Mouse (Mus musculus) midbrain, embryonic 16.5 days (tissue): ENCODE measurements around the gene Timm29. TPM values are rescaled to one million over a fixed set of nuclear protein-coding genes. Genes with fewer than 3 reads are reported as not detected.
"Not testable (repeated sequence)": the region's sequence is repeated elsewhere in the genome, so short reads cannot be mapped to it uniquely, and the experiment has no call there.

Experiments
- ATAC-seq: fragments of 200-750 bp; cut with Nextera tagmentation; 2 replicates; pipeline ENCODE4 v1.8.0; 2017; ENCODE audit warnings: moderate TSS enrichment
- H3K27ac ChIP-seq: fragments of 300-500 bp; sonication (generic); 2 replicates; pipeline ENCODE4 v1.5.1; 2014; ENCODE audit warnings: mild to moderate bottlenecking, low read length, mixed read lengths
- H3K27me3 ChIP-seq: fragments of 300-500 bp; sonication (generic); 2 replicates; pipeline ENCODE4 v1.6.1; 2014; ENCODE audit warnings: low read depth, low read length, mixed read lengths; ENCODE audit not compliant: control insufficient read depth, insufficient read depth
- H3K36me3 ChIP-seq: fragments of 300-500 bp; sonication (generic); 2 replicates; pipeline ENCODE4 v1.6.1; 2014; ENCODE audit warnings: mild to moderate bottlenecking, low read length, moderate library complexity, mixed read lengths; ENCODE audit not compliant: control insufficient read depth, insufficient read depth
- H3K4me1 ChIP-seq: fragments of 300-500 bp; sonication (generic); 2 replicates; pipeline ENCODE4 v1.6.1; 2014; ENCODE audit warnings: mild to moderate bottlenecking, low read length, mixed read lengths; ENCODE audit not compliant: control insufficient read depth, insufficient read depth
- H3K4me2 ChIP-seq: fragments of 300-500 bp; sonication (generic); 2 replicates; pipeline ENCODE4 v1.6.1; 2014; ENCODE audit warnings: mild to moderate bottlenecking, low read length, mixed read lengths
- H3K4me3 ChIP-seq: fragments of 300-500 bp; sonication (generic); 2 replicates; pipeline ENCODE4 v1.5.1; 2014; ENCODE audit warnings: low read depth, mild to moderate bottlenecking, low read length, moderate library complexity, mixed read lengths
- H3K9ac ChIP-seq: fragments of 300-500 bp; sonication (generic); 2 replicates; pipeline ENCODE4 v1.6.1; 2014; ENCODE audit warnings: low read depth, low read length, mixed read lengths
- H3K9me3 ChIP-seq: fragments of 300-500 bp; sonication (generic); replicated peaks from 2 replicates; pipeline ENCODE4 v1.6.1; 2014; ENCODE audit warnings: mild to moderate bottlenecking, low read length, mixed read lengths; ENCODE audit not compliant: control insufficient read depth, poor library complexity, severe bottlenecking
- WGBS: fragments of 180-500 bp; shearing (Covaris S2); extraction: QIAGEN DNeasy Blood & Tissue Kit; methylation state at CpG from one replicate; pipeline ENCODE4 v1.1.7; 2014; 5-methylcytosine and 5-hydroxymethylcytosine counted together
- polyA plus RNA-seq: library from polyadenylated mRNA; unstranded; fragments of >200 nt; fragmentation: Nextera tagmentation; extraction: Ambion mirVana; gene quantifications from 2 replicates; pipeline ENCODE4 v1.2.1, GENCODE M21; 2015

Timm29 gene
- polyA plus RNA-seq, 1 experiment from 2014 or later, result 58.6 TPM

- peak; percentile 83 for ATAC-seq
- Histone ChIP-seq H3K4me3 (peak overlapping the region; percentile 98), H3K27me3 (no peaks in the 10 kb centered on the region), H3K9me3 (no peaks in the 10 kb centered on the region), H3K9ac (peak overlapping the region; percentile 66), H3K4me1 (peaks cover 28% of the 10 kb centered on the region), H3K4me2 (peak overlapping the region; percentile 95), H3K36me3 (peaks cover 29% of the 10 kb centered on the region), H3K27ac (peak overlapping the region; percentile 82)
- 22% methylated on average over 17 of the region's 17 CpGs for WGBS
These were observed 455 bp upstream of the Timm29 start for GRCm38 (mm10) chr9:21591831-21592702.

GRCm38 (mm10) chr9:21593122-21593721 lies 700 bp downstream of the Timm29 start:
- Histone ChIP-seq H3K27me3 (no peaks in the 10 kb centered on the region), H3K36me3 (peaks cover 20% of the 10 kb centered on the region), H3K4me3 (peak overlapping the region; percentile 98), H3K4me2 (peak overlapping the region; percentile 95), H3K4me1 (peaks cover 28% of the 10 kb centered on the region), H3K9ac (peak overlapping the region; percentile 87), H3K9me3 (no peaks in the 10 kb centered on the region), H3K27ac (peak overlapping the region; percentile 86)
- ATAC-seq, result peak; percentile 63
- 2% methylated on average over 54 of the region's 69 CpGs for WGBS

GRCm38 (mm10) chr9:21594350-21594749 lies 1.8 kb downstream of the Timm29 start:
- 90% methylated on average over 8 of the region's 8 CpGs for WGBS
- peak overlapping the region; percentile 98; the same call in 1 of the 2 replicates for H3K4me3 ChIP-seq
- peaks cover 28% of the 10 kb centered on the region for H3K4me1 ChIP-seq
- H3K27ac ChIP-seq, H3K27me3 ChIP-seq, H3K9ac ChIP-seq, H3K9me3 ChIP-seq, ATAC-seq: not testable (repeated sequence)
- H3K36me3 ChIP-seq, result peaks cover 11% of the 10 kb centered on the region
- H3K4me2 ChIP-seq, result peak overlapping the region; percentile 95

GRCm38 (mm10) chr9:21594838-21595237 lies 2.3 kb downstream of the Timm29 start:
- Histone ChIP-seq H3K9ac (no peak overlapping the region), H3K4me1 (peaks cover 28% of the 10 kb centered on the region)

GRCm38 (mm10) chr9:21598198-21598597 lies 5.7 kb downstream of the Timm29 start:
- Histone ChIP-seq H3K27me3 (no peaks in the 10 kb centered on the region), H3K4me1 (peaks cover 18% of the 10 kb centered on the region), H3K36me3 (0 out of 2 replicates have a peak, but pooled peaks cover 5% of the 10 kb centered on the region), H3K4me2 (no peak overlapping the region), H3K9ac (no peak overlapping the region), H3K9me3 (no peaks in the 10 kb centered on the region), H3K4me3 (no peak overlapping the region), H3K27ac (no peak overlapping the region)
- no peak for ATAC-seq
- 38% methylated on average over 2 of the region's 2 CpGs for WGBS

More at GRCm38 (mm10) chr9:21594838-21595237, 2.3 kb downstream of the Timm29 start:
- H3K4me3 ChIP-seq, result no peak overlapping the region
- H3K27me3 ChIP-seq, result no peaks in the 10 kb centered on the region
- 0 out of 2 replicates have a peak, but pooled peaks cover 8% of the 10 kb centered on the region for H3K36me3 ChIP-seq
- no peak overlapping the region for H3K4me2 ChIP-seq
- H3K9me3 ChIP-seq, result no peaks in the 10 kb centered on the region
- no peak overlapping the region for H3K27ac ChIP-seq
- 87% methylated on average over 2 of the region's 2 CpGs for WGBS
- no peak for ATAC-seq

GRCm38 (mm10) chr9:21600186-21600585 lies 7.7 kb downstream of the Timm29 start:
- no peak for ATAC-seq
- no peak overlapping the region for H3K27ac ChIP-seq
- H3K9ac ChIP-seq, result no peak overlapping the region
- H3K9me3 ChIP-seq, result no peaks in the 10 kb centered on the region
- no peaks in the 10 kb centered on the region for H3K27me3 ChIP-seq
- peaks cover 1% of the 10 kb centered on the region; the same call in 1 of the 2 replicates for H3K4me1 ChIP-seq
- 72% methylated on average over 3 of the region's 3 CpGs for WGBS
- no peak overlapping the region for H3K4me3 ChIP-seq
- H3K36me3 ChIP-seq, result 0 out of 2 replicates have a peak, but pooled peaks cover 3% of the 10 kb centered on the region
- no peak overlapping the region for H3K4me2 ChIP-seq

- Histone ChIP-seq H3K4me3 (no peak overlapping the region), H3K27me3 (no peaks in the 10 kb centered on the region), H3K4me2 (no peak overlapping the region), H3K27ac (no peak overlapping the region), H3K9me3 (no peaks in the 10 kb centered on the region), H3K9ac (no peak overlapping the region), H3K4me1 (no peaks in the 10 kb centered on the region), H3K36me3 (0 out of 2 replicates have a peak, but pooled peaks cover 2% of the 10 kb centered on the region)
- no peak for ATAC-seq
- WGBS, result 92% methylated on average over 2 of the region's 2 CpGs
These were observed 8.6 kb downstream of the Timm29 start for GRCm38 (mm10) chr9:21601073-21601472.

- H3K4me2 ChIP-seq, result no peak overlapping the region
- H3K27ac ChIP-seq, result no peak overlapping the region
- peak; percentile 64; the same call in 1 of the 2 replicates for ATAC-seq
- H3K27me3 ChIP-seq, result no peaks in the 10 kb centered on the region
- 49% methylated on average over 10 of the region's 10 CpGs for WGBS
- no peaks in the 10 kb centered on the region for H3K9me3 ChIP-seq
- no peaks in the 10 kb centered on the region for H3K4me1 ChIP-seq
- no peak overlapping the region for H3K4me3 ChIP-seq
- no peaks in the 10 kb centered on the region for H3K36me3 ChIP-seq
- H3K9ac ChIP-seq, result no peak overlapping the region
These were observed 9.3 kb downstream of the Timm29 start for GRCm38 (mm10) chr9:21601722-21602399.
